Mouse (Mus musculus) erythroid progenitor cell, adult 5-6 weeks (primary cell): ENCODE measurements around the gene Zscan25. TPM values are rescaled to one million over a fixed set of nuclear protein-coding genes. Genes with fewer than 3 reads are reported as not detected.

ENCODE experiments used
- total RNA-seq, 2 experiments: library from RNA; stranded (forward) in 1 of 2; stranded (reverse) in 1 of 2; fragments of 150-400 nt in 1 of 2; fragments of 186-747, 209-891 nt in 1 of 2; gene quantifications; 2 replicates each; pipeline versions ENCODE4 v1.2.3 to v1.2.4; 2015 to 2017; ENCODE audit warnings: low replicate concordance in 2 of 2

The Zscan25 gene
- total RNA-seq, 2 experiments from 2014 or later = 4.2 TPM; not detected in 1

Other genes with a start within 250 kb of the Zscan25 start
- not detected in 2 replicates for gene Gm4871, start 247.7 kb upstream of the Zscan25 start, total RNA-seq (2015; ENCODE audit: low replicate concordance)
- not detected in 2 replicates for gene Gm4871, start 247.7 kb upstream of the Zscan25 start, total RNA-seq (2017; ENCODE audit: low replicate concordance)
- gene 1700018F24Rik, start 237.5 kb upstream of the Zscan25 start, total RNA-seq (2015; ENCODE audit: low replicate concordance) = not detected in 2 replicates
- gene 1700018F24Rik, start 237.5 kb upstream of the Zscan25 start, total RNA-seq (2017; ENCODE audit: low replicate concordance) = not detected in 2 replicates
- 54.9 and 76.0 TPM in 2 replicates for gene Arpc1a, start 196.7 kb upstream of the Zscan25 start, total RNA-seq (2015; ENCODE audit: low replicate concordance)
- gene Arpc1a, start 196.7 kb upstream of the Zscan25 start, total RNA-seq (2017; ENCODE audit: low replicate concordance) = 17.3 and 34.7 TPM in 2 replicates
- not detected in 2 replicates for gene Kpna7, start 196.5 kb upstream of the Zscan25 start, total RNA-seq (2015; ENCODE audit: low replicate concordance)
- gene Kpna7, start 196.5 kb upstream of the Zscan25 start, total RNA-seq (2017; ENCODE audit: low replicate concordance) = not detected in 2 replicates
- 42.8 and 47.6 TPM in 2 replicates for gene Arpc1b, start 166.3 kb upstream of the Zscan25 start, total RNA-seq (2015; ENCODE audit: low replicate concordance)
- 29.4 and 33.0 TPM in 2 replicates for gene Arpc1b, start 166.3 kb upstream of the Zscan25 start, total RNA-seq (2017; ENCODE audit: low replicate concordance)
- gene Pdap1, start 140.3 kb upstream of the Zscan25 start, total RNA-seq (2015; ENCODE audit: low replicate concordance) = 33.5 and 34.4 TPM in 2 replicates
- 85.3 and 103 TPM in 2 replicates for gene Pdap1, start 140.3 kb upstream of the Zscan25 start, total RNA-seq (2017; ENCODE audit: low replicate concordance)
- 91.0 and 168 TPM in 2 replicates for gene Bud31, start 140.1 kb upstream of the Zscan25 start, total RNA-seq (2015; ENCODE audit: low replicate concordance)
- 128 and 139 TPM in 2 replicates for gene Bud31, start 140.1 kb upstream of the Zscan25 start, total RNA-seq (2017; ENCODE audit: low replicate concordance)
- gene Ptcd1, start 113.4 kb upstream of the Zscan25 start, total RNA-seq (2015; ENCODE audit: low replicate concordance) = 4.2 and 13.7 TPM in 2 replicates
- gene Ptcd1, start 113.4 kb upstream of the Zscan25 start, total RNA-seq (2017; ENCODE audit: low replicate concordance) = 8.1 and 8.5 TPM in 2 replicates
- gene Cpsf4, start 113.3 kb upstream of the Zscan25 start, total RNA-seq (2015; ENCODE audit: low replicate concordance) = 29.8 and 37.8 TPM in 2 replicates
- gene Cpsf4, start 113.3 kb upstream of the Zscan25 start, total RNA-seq (2017; ENCODE audit: low replicate concordance) = 33.1 and 36.8 TPM in 2 replicates
- gene Atp5j2, start 88.4 kb upstream of the Zscan25 start, total RNA-seq (2015; ENCODE audit: low replicate concordance) = 185 and 225 TPM in 2 replicates
- gene Atp5j2, start 88.4 kb upstream of the Zscan25 start, total RNA-seq (2017; ENCODE audit: low replicate concordance) = 43.9 and 68.5 TPM in 2 replicates
- 5.9 and 10.8 TPM in 2 replicates for gene Zkscan14, start 78.6 kb upstream of the Zscan25 start, total RNA-seq (2015; ENCODE audit: low replicate concordance)
- 8.1 and 14.2 TPM in 2 replicates for gene Zkscan14, start 78.6 kb upstream of the Zscan25 start, total RNA-seq (2017; ENCODE audit: low replicate concordance)
- 3.2 and 5.0 TPM in 2 replicates for gene Zkscan5, start 75.9 kb upstream of the Zscan25 start, total RNA-seq (2015; ENCODE audit: low replicate concordance)
- 4.2 and 8.2 TPM in 2 replicates for gene Zkscan5, start 75.9 kb upstream of the Zscan25 start, total RNA-seq (2017; ENCODE audit: low replicate concordance)
- gene Zfp655, start 48.8 kb upstream of the Zscan25 start, total RNA-seq (2015; ENCODE audit: low replicate concordance) = 21.4 and 30.6 TPM in 2 replicates
- gene Zfp655, start 48.8 kb upstream of the Zscan25 start, total RNA-seq (2017; ENCODE audit: low replicate concordance) = 16.3 and 21.6 TPM in 2 replicates
- not detected in 2 replicates for gene Cyp3a57, start 64.8 kb downstream of the Zscan25 start, total RNA-seq (2015; ENCODE audit: low replicate concordance)
- gene Cyp3a57, start 64.8 kb downstream of the Zscan25 start, total RNA-seq (2017; ENCODE audit: low replicate concordance) = not detected in 2 replicates
- not detected in 2 replicates for gene Cyp3a16, start 189.2 kb downstream of the Zscan25 start, total RNA-seq (2015; ENCODE audit: low replicate concordance)
- gene Cyp3a16, start 189.2 kb downstream of the Zscan25 start, total RNA-seq (2017; ENCODE audit: low replicate concordance) = not detected in 2 replicates